Mouse (Mus musculus): ENCODE results near the gene 1700001C19Rik.
"Not testable (repeated sequence)": the region's sequence is repeated elsewhere in the genome, so short reads cannot be mapped to it uniquely, and the experiment has no call there.

1700001C19Rik gene

DNA sequence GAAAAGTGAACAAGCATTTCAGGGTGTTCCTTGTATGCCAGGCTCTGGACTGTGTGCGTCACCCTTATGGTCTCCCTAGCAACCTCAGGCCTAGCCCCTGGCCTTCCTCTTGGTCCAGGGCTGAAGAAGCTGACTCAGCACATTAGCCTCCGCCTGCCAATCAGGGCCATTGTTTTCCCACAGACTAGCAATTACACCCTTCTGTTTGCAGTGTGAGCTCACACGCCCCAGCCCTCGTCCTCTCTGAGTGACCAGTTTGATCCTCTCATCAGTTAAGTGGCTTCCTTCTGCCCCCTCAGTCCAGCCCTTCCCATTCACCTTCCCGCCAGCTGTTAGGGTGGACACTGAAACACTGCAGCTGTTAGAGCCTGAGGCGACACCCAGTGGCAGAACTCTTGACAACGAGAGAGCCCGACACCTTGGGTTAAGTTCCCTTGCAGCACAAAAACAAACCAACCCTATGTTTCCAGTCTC lies 8.3 kb downstream of the 1700001C19Rik start:
- DNase-seq = no peak

DNA sequence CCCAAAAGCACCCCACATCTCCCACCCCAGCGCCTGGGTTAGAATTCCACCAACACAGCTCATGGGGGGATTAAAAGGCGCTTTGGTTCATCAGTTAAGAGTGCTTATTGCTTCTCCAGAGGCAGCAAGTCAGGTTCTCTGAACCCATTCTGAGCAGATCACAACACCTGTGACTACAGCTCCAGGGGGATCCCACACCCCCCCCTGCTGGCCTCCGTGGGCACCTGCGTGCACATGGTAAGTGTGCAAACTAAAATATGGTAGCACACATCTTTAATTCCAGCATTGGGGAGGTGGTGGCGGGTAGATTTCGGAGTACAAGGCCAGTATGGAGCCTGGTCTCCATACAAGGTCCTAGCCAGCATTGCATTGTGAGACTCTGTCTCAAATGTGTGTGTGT lies 9.9 kb downstream of the 1700001C19Rik start:
- no peak for DNase-seq

DNA sequence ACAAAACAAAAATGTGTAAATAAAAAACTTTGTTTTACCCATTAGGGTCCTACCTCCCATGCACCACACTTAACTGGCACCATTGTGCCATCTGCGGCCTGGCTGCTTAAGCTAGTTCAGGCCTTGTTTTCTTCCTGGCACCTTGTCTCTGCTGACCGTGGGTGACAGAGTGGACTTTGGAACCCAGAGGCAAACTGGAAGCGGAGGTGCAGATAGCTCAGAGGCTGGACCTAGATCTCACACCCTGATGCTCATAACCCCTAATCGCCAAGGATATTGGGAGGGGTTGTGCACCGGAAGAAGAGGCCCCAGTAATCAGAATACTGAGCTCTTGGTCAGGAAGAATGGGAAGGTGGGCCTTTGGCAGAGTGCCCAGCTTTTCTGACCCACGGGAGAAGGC lies 13.0 kb downstream of the 1700001C19Rik start:
- DNase-seq = no peak

DNA sequence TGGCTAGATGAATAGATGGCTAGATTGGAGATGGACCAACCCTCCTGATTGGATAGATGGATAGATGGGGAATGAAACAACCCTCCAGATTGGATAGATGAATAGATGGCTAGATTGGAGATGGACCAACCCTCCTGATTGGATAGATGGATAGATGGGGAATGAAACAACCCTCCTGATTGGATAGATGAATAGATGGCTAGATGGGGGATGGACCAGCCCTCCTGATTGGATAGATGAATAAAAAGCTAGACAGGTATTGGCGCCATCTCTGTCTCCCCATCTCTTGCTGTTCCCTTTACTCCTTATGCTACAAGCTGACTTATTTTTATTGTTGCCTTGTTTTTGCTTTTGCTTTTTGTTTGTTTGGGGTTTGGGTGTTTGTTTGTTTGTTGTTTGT lies 14.6 kb downstream of the 1700001C19Rik start:
- DNase-seq = not testable (repeated sequence)

DNA sequence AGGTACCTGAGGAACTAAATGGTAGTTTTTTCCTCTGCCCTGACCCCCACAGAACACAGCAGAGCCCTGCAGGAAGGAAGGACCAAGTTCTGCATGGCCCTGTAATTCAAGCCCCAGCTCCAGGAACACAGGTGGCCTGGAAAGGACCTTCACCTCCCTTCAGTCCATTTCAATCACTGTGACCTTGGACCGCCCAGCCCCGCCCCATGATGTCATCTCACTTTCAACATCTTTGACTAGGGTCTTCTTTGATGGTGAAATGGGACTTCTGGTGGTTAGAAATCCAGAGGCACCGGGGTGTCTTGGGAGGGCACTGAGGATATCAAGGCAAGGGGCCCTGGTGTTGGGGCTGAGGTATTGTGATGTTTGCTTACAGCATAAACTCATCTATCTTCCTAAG lies 15.6 kb downstream of the 1700001C19Rik start:
- DNase-seq = no peak

DNA sequence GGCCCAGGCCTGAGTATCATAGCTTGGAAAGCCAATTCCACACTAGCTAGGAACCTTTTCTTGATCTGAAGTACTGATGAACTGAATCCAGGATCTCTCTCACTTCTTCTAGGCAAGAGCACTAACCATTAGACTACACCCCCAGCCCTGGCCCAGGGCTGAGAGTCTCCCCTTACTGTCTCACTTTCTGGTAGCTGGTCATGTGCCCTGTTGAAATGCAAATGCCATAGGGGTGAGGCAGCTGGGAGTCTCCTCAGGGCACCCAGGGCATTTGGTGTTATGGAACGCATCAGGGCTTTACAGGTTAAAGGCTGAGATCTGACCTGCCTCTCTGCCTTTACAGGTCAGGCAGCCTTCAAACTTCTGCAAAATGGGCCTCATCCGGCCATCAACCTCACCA lies 17.0 kb downstream of the 1700001C19Rik start:
- DNase-seq = no peak

DNA sequence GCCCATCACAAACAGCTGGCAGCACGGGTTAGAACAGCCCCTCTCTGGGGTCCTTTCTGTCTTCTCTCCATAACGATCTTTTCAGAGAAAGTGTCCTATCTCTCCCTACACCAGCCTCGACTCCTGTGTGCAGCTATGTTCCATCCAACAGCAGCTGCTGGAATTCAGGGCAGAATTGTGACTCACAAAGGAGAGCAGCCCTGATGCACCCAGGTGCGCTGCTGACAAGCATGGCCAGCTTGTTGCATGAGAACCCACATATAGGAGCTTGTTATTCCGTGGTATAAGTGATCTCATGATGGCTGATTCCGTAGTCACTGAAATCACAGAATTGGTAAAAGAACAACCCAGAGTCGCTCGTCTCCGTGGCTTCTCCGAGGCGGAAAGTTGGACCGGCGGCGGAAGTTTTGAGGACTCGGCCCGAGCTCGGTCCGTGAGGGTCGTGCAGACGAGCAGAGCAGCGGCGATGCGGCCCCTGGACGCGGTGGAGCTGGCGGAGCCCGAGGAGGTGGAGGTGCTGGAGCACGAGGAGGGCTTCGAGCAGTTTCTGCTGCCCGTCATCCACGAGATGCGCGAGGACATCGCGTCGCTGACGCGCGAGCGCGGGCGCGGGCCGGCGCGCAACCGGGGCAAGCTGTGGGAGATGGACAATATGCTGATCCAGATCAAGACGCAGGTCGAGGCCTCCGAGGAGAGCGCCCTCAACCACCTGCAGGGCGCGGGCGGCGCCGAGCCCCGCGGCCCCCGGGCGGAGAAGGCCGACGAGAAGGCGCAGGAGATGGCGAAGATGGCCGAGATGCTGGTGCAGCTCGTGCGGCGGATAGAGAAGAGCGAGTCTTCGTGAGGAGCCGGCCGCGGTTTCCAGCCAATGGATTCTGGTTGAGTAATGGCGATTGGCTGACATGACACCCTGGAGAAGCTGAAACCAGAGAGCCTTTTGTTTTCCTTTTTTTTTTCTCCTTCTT lies 27.0 kb downstream of the 1700001C19Rik start:
- peak; percentile 33 for DNase-seq

DNA sequence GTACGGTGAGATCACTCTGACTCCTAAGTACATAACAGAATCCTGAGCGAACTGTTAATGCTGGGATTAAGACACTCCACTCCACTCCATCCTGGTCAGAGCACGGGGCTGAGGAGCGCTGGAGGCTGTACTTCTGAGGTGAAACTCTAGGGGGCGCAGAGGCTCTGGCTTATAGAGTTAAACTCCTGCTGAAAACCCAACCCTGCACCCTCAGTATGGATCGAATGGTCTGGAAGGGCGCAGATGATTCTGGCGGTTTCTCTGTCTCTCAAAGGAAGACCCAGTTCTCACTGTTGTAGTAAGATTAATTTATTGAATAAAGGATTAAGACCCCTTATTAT lies 28.6 kb downstream of the 1700001C19Rik start:
- DNase-seq = peak; percentile 66

DNA sequence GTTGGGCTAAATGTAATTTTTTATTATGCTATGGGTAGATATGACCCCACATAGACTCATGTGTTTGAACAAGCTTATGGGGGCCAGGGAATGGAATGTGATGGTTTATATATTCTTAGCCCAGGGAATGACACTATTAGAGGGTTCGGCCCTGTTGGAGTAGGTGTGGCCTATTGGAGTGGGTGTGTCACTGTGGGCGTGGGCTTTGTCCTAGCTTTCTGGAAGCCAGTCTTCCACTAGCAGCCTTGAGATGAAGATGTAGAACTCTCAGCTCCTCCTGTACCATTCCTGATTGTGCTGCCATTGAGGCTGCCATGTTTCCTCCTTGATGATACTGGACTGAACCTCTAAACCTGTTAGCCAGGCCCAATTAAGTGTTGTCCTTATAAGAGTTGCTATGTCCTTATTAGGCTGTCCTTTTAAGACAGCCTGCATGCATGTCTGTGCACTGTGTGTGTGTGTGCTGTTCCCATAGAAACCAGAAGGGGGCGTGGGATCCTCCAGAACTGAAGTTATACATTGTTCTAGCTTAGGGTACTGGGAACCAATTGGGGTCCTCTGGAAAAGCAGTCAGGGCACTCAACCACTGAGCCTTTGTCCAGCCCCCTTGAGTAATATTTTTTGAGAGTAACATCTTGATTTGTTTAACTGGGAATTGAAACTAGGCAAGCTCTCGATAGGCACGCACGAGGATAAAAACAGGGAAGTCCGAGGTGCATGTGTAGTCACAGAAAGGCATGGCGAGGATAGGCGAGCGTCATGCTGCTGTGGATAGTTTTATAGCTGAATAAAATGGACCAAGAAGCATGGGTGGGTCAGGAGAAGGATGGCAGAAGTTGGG lies 29.2 kb downstream of the 1700001C19Rik start:
- no peak for DNase-seq

DNA sequence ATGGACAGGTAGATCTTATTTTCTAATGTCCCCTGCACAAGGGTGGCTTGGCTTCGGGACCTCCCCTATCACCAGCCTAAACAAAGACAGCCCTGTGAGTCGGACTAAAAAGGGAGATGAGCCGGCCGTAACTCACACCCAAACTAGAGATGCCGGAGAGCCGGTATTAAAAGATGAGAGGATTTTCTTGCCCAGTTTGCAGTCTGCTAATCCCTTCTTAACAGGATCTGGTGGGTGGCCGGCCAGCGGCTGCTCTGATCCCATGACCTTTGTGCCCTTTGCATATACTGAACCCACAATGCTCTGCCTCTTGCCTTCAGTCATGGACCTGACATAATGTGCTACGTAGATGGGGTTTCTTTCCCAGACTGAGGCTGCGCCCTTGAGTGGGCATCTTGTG lies 36.7 kb downstream of the 1700001C19Rik start, which contains the start of gene Guca1a:
Gene Guca1a (minus strand): TSS at position 134 of the 400 bp plus-strand sequence.
- DNase-seq = no peak

DNA sequence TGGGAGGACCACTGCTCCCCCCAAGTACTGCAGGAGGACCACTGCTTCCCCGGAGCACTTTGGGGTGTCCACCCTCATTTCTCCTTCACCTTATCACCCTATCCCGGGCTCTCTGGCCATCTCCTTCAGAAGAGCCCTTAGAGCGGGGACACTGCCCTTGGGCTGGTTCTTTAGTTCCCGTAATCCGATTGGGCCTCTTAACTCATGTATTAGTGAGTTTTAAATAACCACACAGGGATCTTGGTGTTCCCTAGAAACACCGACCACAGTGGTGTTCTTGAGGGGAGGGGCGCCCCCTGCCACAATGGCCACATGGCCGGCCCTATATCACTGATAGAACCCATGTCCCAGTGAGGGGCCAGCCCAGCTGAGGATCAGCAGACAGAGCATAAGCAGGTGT lies 38.1 kb downstream of the 1700001C19Rik start:
- no peak for DNase-seq

DNA sequence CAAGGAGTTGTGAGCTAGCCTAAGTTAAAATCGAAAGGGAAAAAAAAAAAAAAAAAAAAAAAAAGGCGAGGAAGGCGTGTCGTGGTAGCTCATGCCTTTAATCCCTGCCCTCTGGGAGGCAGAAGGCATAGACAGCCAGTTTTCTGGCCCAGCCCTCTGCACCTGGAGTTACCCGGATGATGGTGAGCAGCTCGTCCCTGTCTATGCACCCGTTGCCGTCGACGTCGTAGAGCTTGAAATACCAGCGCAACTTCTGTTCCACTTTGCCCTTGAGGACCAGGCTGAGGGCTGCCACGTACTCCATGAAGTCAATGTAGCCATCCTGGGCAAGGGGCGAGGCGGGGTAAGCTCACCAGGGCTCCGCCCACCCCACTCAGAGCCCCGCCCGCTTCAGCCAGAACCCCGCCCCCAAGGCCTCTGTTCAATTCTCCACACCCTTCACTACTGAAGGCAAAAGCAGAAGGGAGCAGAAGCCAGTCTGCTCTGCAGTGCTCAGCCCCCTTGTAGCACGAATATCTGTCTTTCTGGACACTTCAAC lies 41.7 kb downstream of the 1700001C19Rik start:
- peak; percentile 31 for DNase-seq

DNA sequence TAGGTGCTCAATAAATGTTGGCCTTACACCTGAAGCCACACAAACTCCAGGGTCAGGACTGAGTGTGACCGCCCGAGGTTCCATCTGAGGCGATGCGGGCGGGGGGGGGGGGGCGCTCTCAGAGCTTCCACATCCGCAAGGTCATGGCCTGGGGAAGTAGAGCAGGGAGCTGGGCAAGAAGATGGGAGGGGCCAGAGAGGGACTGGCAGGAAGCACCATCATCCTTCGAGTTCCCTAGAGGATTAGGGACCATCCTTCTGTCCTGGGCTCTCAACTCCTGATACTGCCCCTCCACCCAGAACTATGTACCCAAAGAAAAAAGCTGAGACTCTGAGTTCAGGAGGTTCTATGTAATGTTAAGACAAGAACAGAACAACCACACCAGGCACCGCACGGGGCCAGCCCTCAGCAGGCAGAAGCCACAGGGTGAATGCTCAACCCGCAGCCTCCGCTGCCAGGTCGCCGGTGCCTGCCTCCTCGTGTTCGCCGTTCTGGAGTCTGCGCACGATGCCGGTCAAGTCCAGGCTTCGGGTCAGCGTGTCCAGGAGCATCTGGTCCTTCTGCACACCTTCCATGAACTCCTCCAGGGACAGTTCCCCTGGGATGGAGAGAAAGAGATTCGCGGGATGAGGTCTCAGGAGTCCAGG lies 42.8 kb downstream of the 1700001C19Rik start:
- peak; percentile 9 for DNase-seq

DNA sequence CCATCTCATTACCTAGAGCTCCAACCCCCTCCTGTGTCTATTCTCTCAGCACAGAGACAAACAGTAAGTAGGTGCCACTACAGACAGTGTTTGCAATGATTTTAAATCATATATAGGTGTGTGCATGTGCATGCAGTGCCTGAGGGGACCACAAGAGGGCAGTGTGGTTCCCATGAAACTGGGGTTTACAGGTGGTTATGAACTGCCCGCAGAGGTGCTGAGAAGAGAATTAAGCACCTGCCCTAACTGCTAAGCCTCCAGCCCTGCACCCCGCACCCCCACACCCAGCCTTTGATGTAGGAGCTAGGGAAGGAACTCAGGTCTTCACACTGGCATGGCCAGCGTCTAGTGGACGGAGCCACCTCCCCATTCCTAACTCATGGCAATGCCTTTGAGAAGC lies 50.5 kb downstream of the 1700001C19Rik start:
- DNase-seq = peak; percentile 73

DNA sequence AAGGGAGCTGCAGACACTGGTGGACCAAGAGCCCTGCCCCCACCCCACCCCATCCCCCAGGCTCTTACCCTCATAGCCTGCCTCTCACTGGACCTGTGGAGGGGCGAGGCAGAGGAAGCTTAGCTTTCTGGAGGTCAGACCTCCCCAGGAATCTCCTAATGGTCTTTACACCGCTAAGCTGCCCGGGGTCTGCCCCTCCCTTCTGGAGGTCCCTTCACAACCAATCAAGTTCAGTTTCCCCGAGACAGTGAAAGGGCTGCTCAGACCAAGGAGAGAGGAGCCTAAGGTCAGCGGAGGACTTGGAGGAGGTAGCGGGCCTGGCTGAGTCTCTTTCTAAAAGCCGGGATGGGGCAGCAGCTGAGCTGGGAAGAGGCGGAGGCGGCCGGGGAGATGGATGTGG lies 52.0 kb downstream of the 1700001C19Rik start, which contains the start of gene Guca1b:
Gene Guca1b (plus strand): TSS at position 249 of the 400 bp plus-strand sequence.
- no peak for DNase-seq

DNA sequence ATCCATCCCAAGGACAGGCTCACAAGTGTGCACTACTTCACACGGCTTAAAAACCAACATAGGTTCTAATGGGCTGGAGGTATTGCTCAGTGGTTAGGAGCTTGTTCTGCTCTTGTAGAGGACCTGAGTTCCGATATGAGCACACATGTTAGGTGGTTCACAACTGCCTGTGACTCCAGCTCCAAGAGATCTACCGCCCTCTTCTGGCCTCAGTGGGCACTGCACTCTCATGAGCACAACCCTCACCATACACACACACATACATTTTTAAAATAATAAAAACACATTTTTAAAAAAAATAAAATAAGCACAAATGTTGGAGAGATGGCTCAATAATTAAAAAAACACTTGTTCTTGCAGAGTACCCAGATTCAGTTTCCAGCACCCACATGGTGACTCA lies 53.1 kb downstream of the 1700001C19Rik start:
- no peak for DNase-seq

DNA sequence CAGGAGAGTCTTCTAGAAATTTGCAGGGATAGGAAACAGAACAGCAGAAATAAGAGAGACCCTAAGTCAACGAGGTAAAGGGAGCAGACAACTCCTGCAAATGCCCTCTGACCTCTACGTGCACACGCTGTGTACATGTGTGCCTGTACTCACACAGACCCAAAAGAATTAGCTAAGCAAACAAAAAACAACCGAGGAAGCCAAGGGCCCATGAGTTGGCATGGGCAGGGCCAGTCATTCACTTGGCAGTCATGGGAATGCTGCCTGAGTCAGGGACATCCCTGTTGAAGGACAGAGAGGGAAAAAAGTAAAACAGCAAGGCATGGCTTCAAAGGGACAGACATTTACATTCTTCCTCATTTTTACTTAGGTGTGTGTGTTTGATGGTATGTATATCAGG lies 53.9 kb downstream of the 1700001C19Rik start:
- no peak for DNase-seq

DNA sequence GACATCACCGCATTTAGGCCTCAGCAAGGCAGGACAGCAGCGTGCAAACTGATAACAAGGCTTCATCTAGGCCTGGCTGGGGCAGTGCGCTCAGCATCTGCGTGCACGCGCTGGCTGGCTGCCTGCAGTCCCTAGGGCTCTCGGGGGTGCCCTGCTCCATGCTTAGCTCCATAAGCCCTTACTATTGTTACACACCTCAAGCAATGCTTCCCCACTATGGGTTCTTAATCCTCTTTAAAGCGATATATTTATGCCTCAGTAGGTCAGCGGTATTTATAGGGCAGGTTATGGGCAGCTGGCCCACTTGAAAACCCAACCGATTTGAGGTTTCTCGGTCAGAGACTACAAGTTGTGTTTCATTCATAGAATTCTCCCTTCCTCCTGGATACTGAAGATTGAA lies 55.3 kb downstream of the 1700001C19Rik start:
- DNase-seq = no peak

DNA sequence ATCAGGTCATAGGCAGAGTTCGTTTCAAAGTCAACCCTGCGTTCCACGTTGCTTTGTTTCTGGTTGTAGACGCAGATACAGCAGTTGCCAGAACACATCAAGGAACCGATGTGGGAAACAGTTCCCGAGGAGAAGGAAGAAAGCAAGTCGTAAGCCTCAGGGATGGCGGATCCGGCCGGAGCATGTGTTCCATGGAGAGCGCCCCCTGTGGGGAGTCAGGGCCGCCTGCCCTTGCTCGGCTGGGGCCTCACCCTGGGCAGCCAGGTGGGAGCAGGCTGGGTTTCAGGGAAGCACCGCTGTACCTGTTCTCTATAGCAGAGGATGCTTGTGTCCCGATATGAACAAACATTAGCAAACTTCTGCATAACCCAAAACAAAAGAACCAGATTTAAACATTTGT lies 59.0 kb downstream of the 1700001C19Rik start:
- DNase-seq = no peak

DNA sequence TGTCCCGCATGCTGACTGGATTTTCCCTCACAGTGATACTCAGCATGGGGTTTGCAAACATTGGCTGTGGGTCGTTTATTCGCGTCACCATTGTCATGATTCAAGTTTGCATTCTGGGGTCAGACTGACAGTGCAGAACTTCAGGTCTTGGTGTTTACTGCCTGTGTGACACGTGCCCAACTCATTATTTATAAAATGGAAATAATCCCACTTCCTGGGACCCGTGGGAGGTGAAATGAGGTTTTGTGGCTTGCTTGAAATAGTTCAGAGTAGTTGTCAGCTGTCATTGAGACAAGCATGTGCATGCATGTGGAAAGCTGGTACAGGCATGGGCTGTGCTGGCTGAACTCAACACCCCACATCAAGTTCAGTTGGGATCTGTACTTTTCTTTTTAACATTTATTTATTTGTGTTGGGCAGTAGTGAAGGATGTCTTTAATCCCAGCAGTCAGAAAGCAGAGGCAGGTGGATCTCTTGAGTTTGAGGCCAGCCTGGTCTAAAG lies 60.3 kb downstream of the 1700001C19Rik start:
- no peak for DNase-seq

DNA sequence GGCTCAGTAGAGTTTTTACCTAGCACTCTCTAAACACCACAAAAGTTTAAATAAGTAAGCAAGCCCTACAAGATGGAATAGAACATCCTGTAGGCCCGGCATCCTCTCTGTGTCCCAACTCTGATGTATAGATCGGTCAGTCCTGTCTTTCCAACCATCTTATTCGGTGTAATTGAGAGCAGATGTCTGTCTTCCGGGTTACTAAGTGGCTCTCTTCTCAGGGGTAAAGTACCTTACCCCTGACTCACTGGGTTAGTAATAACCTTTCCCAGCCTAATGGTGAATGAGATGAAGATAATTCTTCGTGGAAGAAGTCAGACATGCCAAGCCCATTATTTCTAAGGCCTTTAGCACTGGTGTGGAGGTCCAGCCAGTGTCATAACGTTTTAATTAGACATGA lies 63.2 kb downstream of the 1700001C19Rik start:
- DNase-seq = no peak

DNA sequence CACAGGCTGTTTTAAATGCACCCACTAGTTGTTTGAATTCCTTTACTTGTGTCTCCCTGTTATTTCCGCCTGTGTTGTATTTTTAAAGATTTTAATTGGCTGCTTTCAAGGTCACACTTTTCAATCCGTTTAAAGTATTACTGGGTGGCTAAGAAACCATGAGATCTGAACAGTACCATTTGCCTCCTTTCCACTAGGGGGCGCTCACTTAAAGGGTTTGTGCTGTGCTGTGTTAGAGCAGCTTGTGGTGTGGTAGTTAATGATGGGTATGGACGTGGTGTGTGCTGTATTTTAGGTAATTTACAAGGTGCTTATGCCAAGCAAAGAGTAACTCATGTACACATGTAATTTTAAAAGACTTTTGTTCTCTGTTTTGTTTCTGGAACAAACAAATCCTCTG lies 65.7 kb downstream of the 1700001C19Rik start:
- peak; percentile 58 for DNase-seq

DNA sequence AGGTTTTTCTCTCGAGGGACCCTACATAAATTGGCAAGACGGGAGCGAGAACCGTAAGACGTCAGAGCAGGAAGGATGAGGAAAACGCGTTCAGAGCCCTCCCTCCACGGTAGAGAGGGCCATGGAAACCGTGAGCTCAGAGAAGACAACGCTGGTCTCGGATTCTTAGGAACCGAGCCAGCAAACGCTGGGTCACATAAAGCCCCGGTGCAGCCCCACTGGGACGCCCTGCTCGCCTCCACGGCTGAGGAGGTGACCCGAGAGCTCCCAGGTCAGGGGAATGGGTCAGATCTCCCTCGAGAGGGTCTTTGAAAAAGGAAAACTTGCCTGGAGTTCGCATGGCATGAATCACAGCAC lies 68.1 kb downstream of the 1700001C19Rik start:
- no peak for DNase-seq

Measured in thymus, postnatal 25 days (tissue).